Mouse (Mus musculus) yolk sac, embryonic 10.5 days (tissue): ENCODE data around the gene Opn1sw.
A peak's percentile ranks its signal among the peaks of the same experiment; 100 is the strongest.
"Not testable (repeated sequence)": the region's sequence is repeated elsewhere in the genome, so short reads cannot be mapped to it uniquely, and the experiment has no call there.

Experiments used
- DNase-seq: peaks from one replicate; pipeline ENCODE4 v3.0.0-alpha.2; 2017; ENCODE audit warnings: low spot score

Gene Opn1sw

DNA sequence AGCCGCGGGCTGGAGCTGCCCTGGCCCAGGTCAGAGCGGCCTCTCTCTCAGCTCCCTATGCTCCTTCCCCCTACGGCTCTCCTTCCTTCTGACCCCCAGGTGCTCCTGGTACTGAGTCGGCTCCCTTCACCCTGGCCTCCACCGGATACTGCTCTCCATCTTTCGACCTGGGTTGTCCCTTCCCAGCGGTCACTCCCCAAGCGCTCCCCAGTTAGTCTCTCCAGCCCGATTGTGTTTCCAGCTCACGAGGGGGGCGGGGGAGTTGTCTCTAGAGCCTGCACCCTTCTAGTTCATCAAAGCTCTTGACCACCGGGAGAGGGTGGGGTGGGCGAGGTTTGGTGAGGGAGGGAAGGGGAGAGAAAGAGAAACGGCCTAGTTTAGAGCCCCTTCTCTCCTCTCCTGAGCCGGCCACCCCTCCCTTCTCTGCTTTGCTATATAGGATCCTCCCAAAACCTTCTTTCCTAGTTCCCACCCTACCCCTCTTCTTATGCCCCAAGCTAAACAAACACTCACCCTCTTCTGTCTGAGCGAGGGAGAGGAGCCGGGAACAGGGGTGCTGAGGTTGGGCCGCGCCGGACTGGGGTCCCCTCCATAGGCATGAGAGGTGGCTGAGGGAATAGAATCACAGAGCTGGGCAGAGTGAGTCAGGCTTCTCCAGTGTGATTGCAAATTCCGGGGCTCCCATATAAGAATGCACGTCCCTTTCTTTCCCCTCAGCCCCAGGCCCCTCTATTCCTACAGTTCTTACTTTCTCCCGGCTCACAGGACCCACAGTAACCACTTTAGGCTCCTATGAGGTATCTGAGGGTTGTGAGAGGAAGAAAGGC, 8.7 kb upstream of the Opn1sw start:
- no peak for DNase-seq

DNA sequence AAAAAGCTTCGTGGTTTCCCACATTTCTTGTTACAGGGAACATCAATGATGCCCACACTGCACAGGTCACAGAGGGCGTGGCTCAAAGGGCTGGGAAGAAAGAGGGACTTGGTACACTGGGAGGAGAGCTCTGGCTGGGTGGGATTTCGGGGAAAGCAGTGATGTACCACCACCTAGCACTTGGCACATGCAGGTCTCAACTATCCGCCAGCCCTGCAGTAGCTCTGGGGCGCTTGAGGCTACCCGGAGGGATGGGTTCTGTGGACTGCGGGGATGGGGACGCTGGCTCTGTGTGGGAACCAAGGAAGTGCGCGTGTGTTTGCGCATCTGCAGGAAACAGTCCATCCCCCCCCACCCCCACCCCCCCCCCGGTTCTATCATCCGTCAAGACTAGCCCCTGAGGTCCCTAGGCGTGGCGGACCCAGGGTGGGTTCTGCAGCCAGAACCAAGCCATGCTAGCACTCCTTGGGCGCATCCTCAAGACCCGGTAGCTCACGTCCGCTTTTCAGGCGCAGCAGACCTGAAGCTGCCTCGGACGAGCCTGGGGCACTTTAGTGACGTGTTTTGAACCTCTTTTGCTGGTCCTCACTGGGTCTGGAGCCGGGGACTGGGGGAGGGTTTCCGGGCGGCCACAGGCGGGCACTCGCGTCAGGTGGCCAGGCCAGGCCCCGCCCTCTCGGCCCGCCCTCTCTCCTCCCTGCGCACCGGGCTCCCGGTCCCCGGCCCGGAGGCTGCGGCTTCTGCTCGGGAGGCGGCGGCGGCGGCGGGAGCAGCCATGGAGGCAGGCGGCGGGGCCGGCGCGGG, 7.8 kb upstream of the Opn1sw start, which contains the start of gene Ccdc136:
TSS of gene Ccdc136 (plus strand) at position 400 of the 804 bp plus-strand sequence.
- DNase-seq, result peak; percentile 75

DNA sequence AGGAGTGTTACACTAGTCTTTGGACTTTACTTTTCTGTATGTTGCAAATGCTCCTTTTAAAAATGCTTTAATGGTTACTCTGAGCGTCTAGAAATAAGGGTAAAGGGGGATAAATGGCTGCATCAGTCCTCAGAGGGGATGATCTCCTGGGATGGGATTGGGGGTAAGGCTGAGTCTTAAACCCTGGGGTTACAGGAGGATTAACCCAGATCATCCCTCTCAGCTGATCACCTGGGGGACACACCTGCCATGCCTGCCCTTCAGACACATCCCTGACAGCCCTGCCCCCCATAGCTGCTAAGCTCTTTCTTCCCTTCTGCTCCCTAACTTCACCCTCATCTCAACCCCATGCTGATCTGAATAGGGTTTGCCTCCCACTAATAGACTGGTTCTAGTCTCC, 6.0 kb upstream of the Opn1sw start:
- DNase-seq, result no peak

DNA sequence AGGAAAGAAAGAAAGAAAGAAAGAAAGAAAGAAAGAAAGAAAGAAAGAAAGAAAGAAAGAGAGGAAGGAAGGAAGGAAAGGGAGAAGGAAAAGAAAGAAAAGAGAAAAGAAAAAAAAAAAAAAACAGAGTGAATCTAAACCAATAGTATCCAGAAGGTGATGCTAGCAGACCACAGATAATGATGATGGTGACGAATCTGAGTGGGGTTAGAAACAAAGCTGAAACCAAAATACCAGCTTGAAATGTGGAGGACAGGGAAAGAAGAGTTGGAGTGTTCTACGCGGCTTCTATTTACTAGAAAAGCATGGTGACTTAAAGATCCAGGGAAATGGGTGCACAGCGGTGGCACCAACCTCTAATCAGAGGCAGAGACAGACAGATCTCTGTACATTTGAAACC, 3.5 kb upstream of the Opn1sw start:
- no peak for DNase-seq

DNA sequence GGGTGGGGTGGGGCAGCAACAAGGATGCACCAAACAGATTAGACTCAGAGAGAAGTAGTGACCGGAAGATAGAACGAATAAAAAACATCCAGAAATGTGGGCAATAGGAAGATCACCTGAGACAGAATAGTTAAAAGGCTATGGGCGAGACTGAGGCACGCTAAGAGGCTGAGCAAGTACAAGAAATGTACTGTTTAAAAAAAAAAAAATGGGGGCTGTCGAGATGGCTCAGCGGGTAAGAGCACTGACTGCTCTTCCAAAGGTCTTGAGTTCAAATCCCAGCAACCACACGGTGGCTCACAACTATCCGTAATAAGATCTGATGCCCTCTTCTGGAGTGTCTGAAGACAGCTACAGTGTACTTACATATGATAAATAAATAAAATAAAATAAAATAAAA, 3.0 kb upstream of the Opn1sw start:
- not testable (repeated sequence) for DNase-seq

DNA sequence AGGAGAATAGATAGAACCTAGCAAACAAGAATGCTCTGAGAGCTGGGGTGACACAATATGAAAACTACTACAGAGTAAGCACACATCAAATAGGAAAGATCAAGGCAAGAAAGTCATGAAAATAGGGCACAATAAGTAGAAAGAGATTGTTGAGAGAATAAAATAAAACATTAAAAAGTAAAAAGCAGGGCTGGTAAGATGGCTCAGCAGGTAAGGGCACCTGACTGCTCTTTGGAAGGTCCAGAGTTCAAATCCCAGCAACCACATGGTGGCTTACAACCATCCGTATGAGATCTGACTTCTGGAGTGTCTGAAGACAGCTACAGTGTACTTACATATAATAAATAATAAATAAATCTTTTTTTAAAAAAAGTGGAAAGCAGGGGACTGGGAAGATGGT, 2.2 kb upstream of the Opn1sw start:
- DNase-seq, result not testable (repeated sequence)

DNA sequence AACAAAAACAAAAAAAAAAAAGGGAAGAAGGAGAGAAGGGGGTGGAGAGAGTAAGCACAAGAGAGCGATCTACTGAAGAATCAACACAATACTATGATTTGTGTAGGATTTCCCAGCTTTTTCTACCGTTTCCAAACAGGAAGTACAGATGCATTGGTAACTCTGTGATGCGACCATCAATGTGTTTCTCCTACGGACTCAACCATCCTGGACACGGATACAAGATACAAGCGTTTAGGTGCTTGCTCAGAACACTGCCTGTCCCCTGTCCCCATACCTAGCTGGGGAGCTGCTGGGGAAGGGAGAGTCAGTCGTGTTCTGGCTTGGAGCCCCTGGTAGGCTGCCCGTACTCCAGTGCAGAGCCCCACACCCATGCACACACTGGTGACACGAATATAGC, 1.2 kb upstream of the Opn1sw start:
- DNase-seq, result no peak

DNA sequence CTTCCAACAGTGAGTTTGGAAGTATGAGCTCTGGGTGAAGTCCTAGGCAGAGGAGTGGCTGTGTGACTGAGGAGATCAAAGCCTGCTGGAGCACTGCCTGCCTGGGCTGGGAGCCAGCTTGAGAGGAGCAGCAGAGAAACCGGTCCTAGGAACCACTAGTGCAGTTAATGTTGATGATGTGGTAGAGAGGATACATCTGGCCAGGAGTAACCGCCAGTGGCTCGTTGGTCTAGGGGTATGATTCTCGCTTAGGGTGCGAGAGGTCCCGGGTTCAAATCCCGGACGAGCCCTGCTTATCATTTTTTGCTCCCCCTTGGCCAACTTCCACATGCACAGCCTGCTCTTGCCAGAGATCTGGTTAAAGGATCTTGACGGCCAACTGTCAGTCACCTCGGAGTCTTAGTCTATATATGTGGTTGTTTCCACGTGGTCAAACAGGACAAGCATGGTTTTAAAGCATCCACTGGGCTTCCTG, 375 bp upstream of the Opn1sw start:
- peak; percentile 62 for DNase-seq

DNA sequence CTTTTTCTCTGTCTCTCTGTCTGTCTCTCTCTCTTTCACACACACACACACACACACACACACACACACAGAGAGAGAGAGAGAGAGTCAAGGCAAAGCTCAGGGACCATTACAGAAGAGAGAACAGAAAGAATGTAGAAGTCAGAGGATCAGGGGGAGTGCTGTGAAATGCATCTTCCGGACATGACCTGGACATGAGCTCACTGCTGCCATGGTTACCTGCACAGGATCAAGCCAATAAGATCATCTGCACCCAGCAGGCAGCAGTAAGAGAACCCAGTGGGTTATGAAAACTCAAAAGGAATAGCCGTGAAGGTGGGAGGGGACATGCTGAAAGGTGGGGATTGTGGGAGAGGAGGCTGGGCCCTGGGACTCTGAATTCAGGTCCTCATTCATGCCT, 5.8 kb downstream of the Opn1sw start:
- no peak for DNase-seq

DNA sequence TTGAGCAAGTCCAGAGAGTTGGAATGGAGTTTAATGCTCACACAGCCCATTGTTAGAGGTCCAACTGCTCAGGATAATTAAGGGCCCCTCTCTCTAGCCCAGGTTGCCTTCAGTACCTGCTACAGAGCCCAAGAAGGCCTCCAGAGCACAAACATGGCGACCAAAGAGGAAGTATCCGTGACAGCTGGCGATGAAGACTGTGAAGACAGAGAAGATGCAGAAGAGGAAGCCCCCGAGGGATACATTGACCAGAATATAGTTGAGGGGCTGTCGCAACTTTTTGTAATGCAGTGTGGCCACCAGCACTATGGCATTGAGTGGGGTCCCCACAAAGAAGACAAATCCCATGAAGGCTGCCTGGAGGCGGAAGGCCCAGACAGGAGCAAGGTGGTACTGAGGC, 8.3 kb downstream of the Opn1sw start:
- no peak for DNase-seq

DNA sequence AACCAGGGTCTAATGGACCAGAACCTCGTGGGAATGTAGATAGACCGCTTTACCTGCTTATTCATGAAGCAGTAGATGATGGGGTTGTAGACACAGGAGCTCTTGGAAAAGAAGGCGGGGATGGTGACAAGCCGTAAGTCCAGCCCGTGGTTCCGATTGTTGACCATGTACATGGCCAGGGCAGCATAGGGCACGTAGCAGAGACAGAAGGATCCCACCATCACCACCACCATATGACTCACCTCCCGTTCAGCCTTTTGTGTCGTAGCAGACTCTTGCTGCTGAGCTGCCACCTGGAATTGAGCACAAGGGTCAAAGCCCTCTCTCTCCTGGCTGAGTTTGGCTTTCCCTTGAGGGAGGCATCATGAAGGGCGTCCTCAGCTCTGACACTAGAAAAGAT, 9.6 kb downstream of the Opn1sw start:
- DNase-seq, result no peak

DNA sequence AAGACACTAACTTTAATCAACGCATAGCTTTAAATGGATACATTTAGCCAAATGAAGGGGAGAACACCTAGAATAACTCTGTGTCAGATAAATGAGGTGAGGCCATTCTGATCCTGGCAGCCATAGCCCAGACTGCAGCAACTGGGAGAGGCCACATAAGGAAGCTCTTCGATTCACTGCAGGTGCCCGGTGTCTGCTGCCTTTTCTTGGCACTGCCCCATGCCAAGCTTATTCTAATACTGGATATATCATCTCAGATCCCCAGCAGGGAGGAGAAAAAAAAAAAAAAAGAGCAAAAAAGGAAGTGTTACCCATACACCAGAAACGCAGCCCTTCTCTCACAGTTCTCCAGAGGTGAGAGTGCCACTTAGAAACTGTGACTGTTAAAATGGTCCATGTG, 10.9 kb downstream of the Opn1sw start:
- no peak for DNase-seq

DNA sequence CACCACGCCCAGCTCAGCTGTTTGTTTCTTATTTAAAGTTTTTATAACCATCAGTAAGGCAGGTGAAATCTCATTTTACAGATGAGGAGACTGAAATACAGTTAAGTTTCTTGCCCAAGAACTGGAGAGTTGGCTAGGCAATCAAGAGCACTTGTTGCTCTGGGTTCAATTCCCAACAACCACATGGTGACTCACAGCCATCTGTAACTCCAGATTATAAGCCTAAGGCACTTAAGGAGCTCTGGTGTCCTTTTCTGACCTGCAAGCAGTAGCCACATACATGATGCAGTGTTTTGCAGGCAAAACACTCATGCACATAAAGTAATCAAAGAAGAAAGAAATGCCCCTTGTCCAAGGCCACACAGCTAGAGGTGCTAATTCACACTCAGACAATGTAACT, 23.0 kb downstream of the Opn1sw start:
- no peak for DNase-seq

DNA sequence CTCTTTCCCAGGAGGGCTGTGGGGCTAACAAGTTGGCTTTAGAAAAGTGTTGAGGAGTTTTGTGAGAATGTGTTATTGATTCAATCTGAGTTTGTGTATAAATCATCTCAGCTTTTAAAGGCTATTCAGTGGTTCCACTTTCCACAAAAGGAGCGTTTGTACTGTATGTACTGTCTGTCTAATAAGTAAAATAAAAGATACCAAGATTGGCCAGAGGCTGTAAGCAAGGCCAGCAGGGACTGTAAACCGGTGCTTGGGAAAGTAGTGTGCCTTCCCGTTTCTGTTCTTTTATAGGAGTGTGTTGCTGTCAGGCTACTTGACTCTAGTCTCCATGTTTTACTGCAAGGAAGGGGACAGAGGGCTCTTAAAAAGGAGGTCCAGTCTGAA, 25.1 kb downstream of the Opn1sw start:
- no peak for DNase-seq

DNA sequence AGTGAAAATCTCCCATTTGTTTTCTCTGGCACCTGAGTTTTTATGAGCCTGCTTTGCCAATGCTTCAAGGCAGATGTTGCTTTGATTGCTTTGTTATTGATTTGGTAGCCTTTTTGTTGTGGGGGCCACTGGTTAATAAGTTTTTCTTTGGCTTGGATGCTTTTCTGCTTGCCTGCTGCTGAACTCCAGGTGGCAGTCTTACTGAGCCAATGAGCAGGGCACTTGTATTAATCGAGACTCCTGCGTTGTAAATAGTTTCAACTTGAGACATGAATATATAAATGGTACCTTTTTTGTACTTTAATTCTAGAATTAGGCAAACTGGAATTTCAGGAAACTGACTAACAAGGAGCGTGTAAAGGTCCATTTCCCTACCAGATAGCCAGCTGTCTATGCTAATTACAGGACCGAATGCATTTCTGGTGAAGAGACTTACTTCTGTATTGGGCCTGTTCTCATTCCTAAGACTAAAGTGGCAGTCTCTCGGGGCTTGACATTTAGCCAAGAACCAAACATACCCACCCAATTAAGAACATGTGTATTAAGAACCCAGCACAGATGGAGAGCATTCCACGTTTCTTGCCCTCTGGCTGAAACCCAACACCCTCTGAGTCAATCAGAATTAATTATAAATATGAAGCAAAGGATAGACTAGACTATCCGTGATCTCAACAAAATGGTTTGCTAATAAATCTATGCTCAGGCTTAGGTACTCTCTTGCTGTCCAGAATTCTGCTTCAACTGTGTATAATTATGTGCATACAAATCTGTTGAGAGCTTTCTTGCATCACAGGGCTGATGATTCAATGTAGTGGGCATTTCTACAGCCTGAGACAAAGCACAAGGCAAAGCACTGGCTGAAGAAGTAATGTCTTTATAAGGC, 25.8 kb downstream of the Opn1sw start:
- DNase-seq, result no peak

DNA sequence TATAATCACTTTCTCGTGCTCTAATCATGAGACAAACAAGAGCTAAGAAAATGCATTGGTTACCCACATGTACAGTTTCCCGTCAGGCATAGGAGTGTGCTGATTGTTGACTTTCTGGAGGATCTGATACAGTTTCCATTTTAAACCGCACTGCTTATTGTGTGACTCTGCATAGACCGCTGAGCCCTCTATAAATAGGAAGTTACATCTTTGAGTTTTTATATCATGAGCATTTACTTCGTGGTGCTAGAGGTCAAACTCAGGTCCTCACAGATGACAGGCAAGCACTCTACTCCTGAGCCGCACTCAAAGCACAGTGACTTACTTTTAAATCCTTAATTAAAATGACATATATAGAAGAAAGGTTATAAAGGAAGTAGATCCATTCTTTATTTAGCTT, 28.1 kb downstream of the Opn1sw start:
- DNase-seq, result no peak

DNA sequence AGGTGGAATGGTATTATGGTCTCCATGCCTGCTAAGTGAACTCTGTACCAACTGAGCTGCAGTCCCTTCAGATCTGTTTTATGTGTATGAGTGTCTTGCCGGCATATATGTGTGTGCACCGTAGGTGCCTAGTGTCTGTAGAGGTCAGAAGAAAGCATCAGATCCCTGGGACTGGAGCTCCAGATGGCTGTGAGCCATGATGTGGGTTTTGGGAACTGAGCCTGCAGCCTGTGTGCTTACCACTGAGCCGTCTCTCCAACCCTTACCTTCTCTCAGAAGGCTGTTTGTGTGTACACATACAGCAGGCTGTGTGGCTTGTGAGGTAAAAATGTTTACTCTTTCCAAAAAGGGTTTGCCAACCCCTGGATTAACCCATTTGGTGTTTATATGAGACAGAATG, 28.9 kb downstream of the Opn1sw start:
- no peak for DNase-seq

DNA sequence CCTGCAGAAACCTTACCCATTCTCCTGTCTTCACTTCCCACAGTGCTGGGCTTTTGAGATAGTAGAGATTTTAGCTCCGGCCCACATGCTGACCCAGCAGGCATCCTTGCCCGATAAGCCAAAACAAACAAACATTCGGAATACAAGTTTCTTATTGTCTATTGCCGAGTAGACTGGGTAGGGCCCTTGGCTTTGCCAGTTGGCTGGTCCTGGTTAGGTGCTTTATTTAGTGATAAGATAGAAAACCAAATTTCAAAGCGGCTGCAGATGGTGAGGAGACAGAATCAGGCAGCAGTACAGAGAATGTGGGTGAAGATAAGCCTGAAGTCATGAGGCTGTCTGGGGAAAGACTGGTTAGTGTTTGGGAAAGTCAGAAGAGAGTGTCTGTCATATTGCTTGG, 35.5 kb downstream of the Opn1sw start:
- DNase-seq, result no peak

DNA sequence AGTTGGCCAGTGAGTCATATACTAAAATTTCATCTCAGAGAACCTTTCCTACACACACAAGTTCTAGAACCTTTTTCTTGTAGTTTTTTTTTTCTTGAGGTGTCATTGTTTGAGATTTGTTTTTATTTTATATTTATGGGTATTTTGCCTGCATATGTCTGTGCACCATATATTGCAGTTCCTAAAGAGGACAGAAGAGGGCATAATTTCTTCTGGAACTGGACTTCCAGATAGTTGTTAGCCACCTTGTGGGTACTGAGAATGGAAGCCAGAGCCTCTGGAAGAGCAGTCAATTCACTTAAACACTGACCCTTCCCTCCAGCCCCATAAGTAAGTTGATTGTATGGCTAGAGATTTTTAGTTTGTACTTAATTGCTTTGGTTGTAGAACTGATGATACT, 36.7 kb downstream of the Opn1sw start:
- no peak for DNase-seq

DNA sequence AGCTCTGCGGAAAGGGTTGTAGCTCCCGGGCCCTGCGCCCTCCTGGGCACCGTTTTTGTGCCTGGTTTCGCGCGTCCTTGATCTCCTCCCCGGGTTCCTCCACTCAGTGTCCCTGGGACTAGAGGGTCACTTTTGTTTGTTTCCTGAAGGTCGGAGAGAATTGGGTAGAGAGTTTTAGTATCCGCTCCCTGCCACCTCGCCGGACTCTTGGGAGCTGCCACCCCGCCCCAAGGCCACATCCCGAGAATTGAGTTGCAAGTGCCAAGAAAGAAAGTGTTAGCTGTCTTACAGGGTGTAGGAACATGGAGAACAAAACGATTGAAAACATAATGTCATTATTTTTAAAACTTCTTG, 39.9 kb downstream of the Opn1sw start:
- no peak for DNase-seq

DNA sequence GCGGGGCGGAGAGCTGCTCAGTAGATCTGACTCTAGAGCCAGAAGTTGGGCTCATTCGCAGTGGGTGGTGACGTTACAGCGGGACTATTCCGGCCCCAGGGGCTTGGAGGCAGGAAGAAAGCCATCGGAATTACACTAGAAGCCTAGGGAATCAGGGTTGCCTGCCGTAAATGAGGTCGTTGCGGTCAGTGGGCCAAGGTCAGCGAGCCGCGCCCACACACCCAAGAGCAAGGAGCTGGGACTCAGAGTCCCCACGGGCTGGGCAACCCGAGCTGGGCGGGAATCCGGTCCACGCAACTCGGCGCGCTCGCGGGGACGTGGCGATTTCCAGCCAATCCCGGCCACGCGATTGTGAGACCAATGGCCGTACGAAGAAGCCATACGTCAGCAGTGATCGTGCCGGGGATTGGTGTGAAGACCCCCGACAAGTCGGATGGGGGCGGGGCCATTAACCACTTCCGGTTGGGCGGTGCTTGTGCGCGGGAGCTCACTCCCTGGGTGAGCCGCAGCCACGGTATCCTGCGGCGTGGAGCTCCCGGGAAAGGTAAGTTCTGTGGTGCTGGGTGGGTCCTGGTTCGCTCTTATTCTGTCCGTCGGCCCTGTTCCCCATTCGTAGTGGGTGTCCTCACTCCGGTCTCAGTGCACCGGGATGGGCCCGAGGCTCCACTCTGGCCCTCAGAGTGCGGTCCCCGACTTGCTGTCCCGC, 40.5 kb downstream of the Opn1sw start, which contains the start of gene Calu:
TSS of gene Calu (plus strand) at position 405 of the 706 bp plus-strand sequence.
- DNase-seq, result peak; percentile 98

DNA sequence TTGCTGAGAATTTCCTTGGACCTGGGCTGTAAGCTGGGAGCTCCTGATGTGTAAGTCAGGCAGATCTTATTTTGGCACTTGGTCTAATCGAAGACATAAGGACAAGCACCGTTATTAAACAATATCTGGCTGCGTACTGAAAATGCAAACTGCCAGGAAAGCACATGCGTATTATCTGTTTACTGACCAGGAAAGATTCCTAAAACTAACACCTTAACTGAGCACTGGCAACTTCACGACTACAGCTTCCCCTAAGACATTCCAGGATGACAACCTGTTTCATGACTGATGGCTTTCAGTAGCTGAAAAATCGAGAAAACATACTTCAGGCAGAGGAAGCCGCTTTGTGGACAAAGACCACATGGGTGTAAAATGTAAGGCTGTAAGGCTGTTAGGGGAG, 41.1 kb downstream of the Opn1sw start:
- DNase-seq, result no peak
